Mouse (Mus musculus): ENCODE measurements at regions not wholly inside any gene's neighbourhood (a gene's known extent, or its start where the extent isn't known, plus 50 kb on each side); places are given as distances from the start of the nearest gene placed in this dataset.

- WGBS: 85% methylated on average over 5 of the region's 5 CpGs
- Histone ChIP-seq H3K4me3 (replicated peaks) (no peak overlapping the region), H3K4me1 (peaks cover 5% of the 10 kb centered on the region; the same call in 1 of the 2 replicates), H3K9ac (no peak overlapping the region), H3K27ac (no peak overlapping the region), H3K4me2 (no peak overlapping the region), H3K36me3 (replicated peaks) (no peaks in the 10 kb centered on the region), H3K27me3 (peaks cover 10% of the 10 kb centered on the region; the same call in 1 of the 2 replicates), H3K9me3 (no peaks in the 10 kb centered on the region)
- ATAC-seq (ENCODE audit: low FRiP score): no peak
These were observed 485.4 kb downstream of the Ajap1 start for GRCm38 (mm10) chr4:152997251-152997650.

GRCm38 (mm10) chr4:152996641-152997040, 486.0 kb downstream of the Ajap1 start:
- Histone ChIP-seq H3K9ac (no peak overlapping the region), H3K36me3 (replicated peaks) (no peaks in the 10 kb centered on the region), H3K9me3 (no peaks in the 10 kb centered on the region), H3K27me3 (peaks cover 16% of the 10 kb centered on the region; the same call in 1 of the 2 replicates), H3K4me3 (replicated peaks) (no peak overlapping the region), H3K4me2 (no peak overlapping the region), H3K27ac (no peak overlapping the region), H3K4me1 (peaks cover 5% of the 10 kb centered on the region; the same call in 1 of the 2 replicates)
- ATAC-seq (ENCODE audit: low FRiP score): no peak
- WGBS: 88% methylated on average over 2 of the region's 2 CpGs

GRCm38 (mm10) chr4:152995052-152995595, 487.5 kb downstream of the Ajap1 start:
- Histone ChIP-seq H3K27ac (no peak overlapping the region), H3K36me3 (replicated peaks) (no peaks in the 10 kb centered on the region), H3K27me3 (peaks cover 18% of the 10 kb centered on the region; the same call in 1 of the 2 replicates), H3K9ac (no peak overlapping the region), H3K9me3 (no peaks in the 10 kb centered on the region), H3K4me2 (no peak overlapping the region), H3K4me3 (replicated peaks) (no peak overlapping the region), H3K4me1 (peaks cover 5% of the 10 kb centered on the region; the same call in 1 of the 2 replicates)
- no peak for ATAC-seq (ENCODE audit: low FRiP score)
- 73% methylated on average over 5 of the region's 5 CpGs for WGBS

GRCm38 (mm10) chr4:152994206-152994605, 488.4 kb downstream of the Ajap1 start:
- Histone ChIP-seq H3K4me1 (no peaks in the 10 kb centered on the region; the same call in 1 of the 2 replicates), H3K9ac (no peak overlapping the region), H3K4me2 (no peak overlapping the region), H3K27me3 (peaks cover 18% of the 10 kb centered on the region; the same call in 1 of the 2 replicates), H3K4me3 (replicated peaks) (no peak overlapping the region), H3K36me3 (replicated peaks) (no peaks in the 10 kb centered on the region), H3K9me3 (no peaks in the 10 kb centered on the region), H3K27ac (no peak overlapping the region)
- WGBS: 70% methylated on average over 3 of the region's 3 CpGs
- no peak for ATAC-seq (ENCODE audit: low FRiP score)

GRCm38 (mm10) chr4:152990266-152990665, 492.3 kb downstream of the Ajap1 start:
- Histone ChIP-seq H3K4me2 (no peak overlapping the region), H3K9me3 (no peaks in the 10 kb centered on the region), H3K36me3 (replicated peaks) (no peaks in the 10 kb centered on the region), H3K9ac (no peak overlapping the region), H3K27ac (no peak overlapping the region), H3K27me3 (0 out of 2 replicates have a peak, but pooled peaks cover 9% of the 10 kb centered on the region), H3K4me1 (no peaks in the 10 kb centered on the region; the same call in 1 of the 2 replicates), H3K4me3 (replicated peaks) (no peak overlapping the region)
- 81% methylated on average over 5 of the region's 5 CpGs for WGBS
- no peak for ATAC-seq (ENCODE audit: low FRiP score)

GRCm38 (mm10) chr4:152987726-152988125, 494.9 kb downstream of the Ajap1 start:
- no peak overlapping the region for H3K4me2 ChIP-seq
- no peaks in the 10 kb centered on the region for H3K9me3 ChIP-seq
- WGBS: 80% methylated on average over 4 of the region's 4 CpGs
- ATAC-seq (ENCODE audit: low FRiP score): no peak
- H3K4me3 ChIP-seq (replicated peaks): no peak overlapping the region
- H3K27me3 ChIP-seq: 0 out of 2 replicates have a peak, but pooled peaks cover 9% of the 10 kb centered on the region
- H3K36me3 ChIP-seq (replicated peaks): no peaks in the 10 kb centered on the region
- H3K9ac ChIP-seq: no peak overlapping the region
- H3K4me1 ChIP-seq: no peaks in the 10 kb centered on the region; the same call in 1 of the 2 replicates
- no peak overlapping the region for H3K27ac ChIP-seq

- H3K27me3 ChIP-seq: 0 out of 2 replicates have a peak, but pooled peaks cover 3% of the 10 kb centered on the region
- no peak overlapping the region for H3K9ac ChIP-seq
- no peaks in the 10 kb centered on the region for H3K36me3 ChIP-seq (replicated peaks)
- no peak overlapping the region for H3K4me3 ChIP-seq (replicated peaks)
- no peaks in the 10 kb centered on the region for H3K9me3 ChIP-seq
- no peaks in the 10 kb centered on the region for H3K4me1 ChIP-seq
- no peak overlapping the region for H3K4me2 ChIP-seq
- 90% methylated on average over 8 of the region's 8 CpGs for WGBS
- H3K27ac ChIP-seq: no peak overlapping the region
- ATAC-seq (ENCODE audit: low FRiP score): no peak
These were observed 497.5 kb upstream of the Kcnab2 start for GRCm38 (mm10) chr4:152975012-152975675.

- no peak for ATAC-seq (ENCODE audit: low FRiP score)
- 80% methylated on average over 6 of the region's 6 CpGs for WGBS
- Histone ChIP-seq H3K4me3 (replicated peaks) (no peak overlapping the region), H3K27me3 (no peaks in the 10 kb centered on the region), H3K27ac (no peak overlapping the region), H3K9ac (no peak overlapping the region), H3K36me3 (replicated peaks) (no peaks in the 10 kb centered on the region), H3K9me3 (no peaks in the 10 kb centered on the region), H3K4me2 (no peak overlapping the region), H3K4me1 (no peaks in the 10 kb centered on the region)
These were observed 485.3 kb upstream of the Kcnab2 start for GRCm38 (mm10) chr4:152963001-152963400.

- Histone ChIP-seq H3K4me3 (replicated peaks) (no peak overlapping the region), H3K27ac (no peak overlapping the region), H3K4me1 (no peaks in the 10 kb centered on the region), H3K36me3 (replicated peaks) (no peaks in the 10 kb centered on the region), H3K9me3 (no peaks in the 10 kb centered on the region), H3K9ac (no peak overlapping the region), H3K27me3 (no peaks in the 10 kb centered on the region), H3K4me2 (no peak overlapping the region)
- no peak for ATAC-seq (ENCODE audit: low FRiP score)
These were observed 484.5 kb upstream of the Kcnab2 start for GRCm38 (mm10) chr4:152962165-152962564.

GRCm38 (mm10) chr4:152961677-152962076, 484.0 kb upstream of the Kcnab2 start:
- 96% methylated on average over 4 of the region's 4 CpGs for WGBS
- ATAC-seq (ENCODE audit: low FRiP score): no peak
- Histone ChIP-seq H3K9me3 (no peaks in the 10 kb centered on the region), H3K27ac (no peak overlapping the region), H3K4me3 (replicated peaks) (no peak overlapping the region), H3K4me2 (no peak overlapping the region), H3K36me3 (replicated peaks) (no peaks in the 10 kb centered on the region), H3K9ac (no peak overlapping the region), H3K4me1 (no peaks in the 10 kb centered on the region), H3K27me3 (no peaks in the 10 kb centered on the region)

GRCm38 (mm10) chr4:152959627-152960230, 482.1 kb upstream of the Kcnab2 start:
- Histone ChIP-seq H3K27ac (no peak overlapping the region), H3K4me2 (no peak overlapping the region), H3K4me1 (no peaks in the 10 kb centered on the region), H3K9ac (no peak overlapping the region), H3K9me3 (no peaks in the 10 kb centered on the region), H3K4me3 (replicated peaks) (no peak overlapping the region), H3K27me3 (no peaks in the 10 kb centered on the region), H3K36me3 (replicated peaks) (no peaks in the 10 kb centered on the region)
- WGBS: 72% methylated on average over 12 of the region's 12 CpGs
- ATAC-seq (ENCODE audit: low FRiP score): no peak

GRCm38 (mm10) chr4:152953237-152953974, 475.7 kb upstream of the Kcnab2 start:
- 62% methylated on average over 15 of the region's 15 CpGs for WGBS
- Histone ChIP-seq H3K36me3 (replicated peaks) (no peaks in the 10 kb centered on the region), H3K27ac (peak overlapping the region; percentile 46; the same call in 1 of the 2 replicates), H3K4me3 (replicated peaks) (no peak overlapping the region), H3K9me3 (no peaks in the 10 kb centered on the region), H3K4me1 (peaks cover 16% of the 10 kb centered on the region), H3K9ac (no peak overlapping the region), H3K27me3 (peaks cover 4% of the 10 kb centered on the region; the same call in 1 of the 2 replicates), H3K4me2 (no peak overlapping the region)
- peak; percentile 66 for ATAC-seq (ENCODE audit: low FRiP score)
